Mouse (Mus musculus): ENCODE data around the gene Ncor2. TPM values are rescaled to one million over a fixed set of nuclear protein-coding genes. Genes with fewer than 3 reads are reported as not detected.

Gene Ncor2
- total RNA-seq, 2 experiments from 2014 or later: 123 to 153 TPM

- intact Hi-C loops (cut with DNase I): loop anchor here (1.0 to 10.0 kb wide), 4 partner anchors 82 to 200 kb away; no protein-coding TSS in a partner anchor
- DNase-seq: peak; percentile 81
- Histone ChIP-seq H3K4me3 (no peak overlapping the region), H3K27ac (peak overlapping the region; percentile 36; the same call in 1 of the 2 replicates)
- peak; percentile 79; the same call in 1 of the 2 replicates for TF ChIP-seq CTCF (IDR thresholded peaks at IDR 0.05)
Measured at GRCm38 (mm10) chr5:125107011-125107651, 71.9 kb downstream of the Ncor2 start.

DNA sequence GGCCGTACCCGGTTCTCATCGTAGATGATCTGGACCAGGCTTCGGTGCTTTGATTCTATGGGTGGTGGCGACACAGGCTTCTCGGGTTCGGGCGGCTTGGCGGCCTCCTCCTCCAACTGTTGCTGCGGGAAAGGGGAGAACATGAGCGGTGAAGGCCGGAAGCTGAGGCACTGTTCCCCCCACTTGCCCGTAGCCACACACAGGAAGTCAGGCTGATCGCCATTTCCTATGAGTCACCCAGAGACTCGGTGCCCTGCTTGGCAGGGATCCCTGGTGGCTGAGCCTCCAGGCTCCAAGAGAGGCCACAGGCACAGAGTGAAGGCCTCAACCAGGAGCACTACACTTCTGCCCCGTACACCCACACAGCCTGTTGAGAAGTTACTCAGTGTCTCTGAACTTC is 72.8 kb downstream of the Ncor2 start:
- Histone ChIP-seq H3K4me3 (no peak overlapping the region; the same call in 1 of the 2 replicates), H3K27ac (peak overlapping the region; percentile 28)
- TF ChIP-seq CTCF (IDR thresholded peaks at IDR 0.05): no peak
- intact Hi-C loops (cut with DNase I): loop anchor here (2.0 to 10.0 kb wide), 3 partner anchors 161 to 199 kb away; no protein-coding TSS in a partner anchor
- peak; percentile 79 for DNase-seq

DNA sequence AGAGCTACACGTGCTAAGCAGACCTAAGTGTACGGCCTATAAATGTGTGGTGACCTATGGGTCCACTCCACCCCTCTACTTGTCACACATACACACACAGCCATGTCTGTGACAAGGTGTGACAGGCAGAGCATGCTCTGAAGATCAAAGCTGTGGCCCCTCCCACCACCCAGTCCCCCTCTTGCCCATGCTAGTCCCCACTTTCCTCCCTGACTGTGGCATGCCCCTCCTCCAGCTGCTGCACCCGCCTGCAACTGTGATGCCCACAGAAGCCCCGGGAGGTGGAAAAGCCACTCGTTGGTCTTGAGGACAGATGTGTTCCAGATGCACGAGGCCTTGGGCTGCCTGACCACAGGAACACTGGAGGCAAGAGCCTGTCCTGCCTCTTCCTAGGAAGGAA is 74.2 kb downstream of the Ncor2 start:
- no peak overlapping the region for H3K27ac ChIP-seq
- DNase-seq: no peak
- intact Hi-C loops (cut with DNase I): loop anchor here (5.0 to 10.0 kb wide), 2 partner anchors 160 to 198 kb away; no protein-coding TSS in a partner anchor
- H3K4me3 ChIP-seq: no peak overlapping the region
- TF ChIP-seq CTCF (IDR thresholded peaks at IDR 0.05): no peak

DNA sequence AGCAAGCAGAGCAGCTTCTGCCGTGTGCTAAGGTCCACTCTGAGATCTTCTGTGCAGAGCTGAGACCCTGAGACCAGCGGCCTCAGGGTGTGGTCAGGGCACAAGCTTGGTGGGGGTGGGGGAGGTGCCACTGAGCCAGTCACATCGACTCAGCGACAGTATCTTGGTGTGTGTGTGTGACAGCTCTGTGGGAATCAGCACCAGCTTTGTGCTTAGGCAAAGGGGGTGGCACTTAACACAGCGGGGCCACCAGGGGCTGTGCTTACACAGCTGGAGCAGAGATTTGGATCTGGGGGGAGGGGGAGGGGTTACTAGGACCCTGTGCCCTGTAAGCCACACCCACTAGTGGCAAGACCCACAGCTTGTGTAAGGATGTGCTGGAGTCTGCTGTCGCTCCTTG is 75.6 kb downstream of the Ncor2 start:
- intact Hi-C loops (cut with DNase I): loop anchor here (10.0 kb wide), 1 partner anchor 159 kb away; no protein-coding TSS in a partner anchor
- no peak overlapping the region for H3K27ac ChIP-seq
- no peak for DNase-seq
- TF ChIP-seq CTCF (IDR thresholded peaks at IDR 0.05): no peak
- no peak overlapping the region for H3K4me3 ChIP-seq

DNA sequence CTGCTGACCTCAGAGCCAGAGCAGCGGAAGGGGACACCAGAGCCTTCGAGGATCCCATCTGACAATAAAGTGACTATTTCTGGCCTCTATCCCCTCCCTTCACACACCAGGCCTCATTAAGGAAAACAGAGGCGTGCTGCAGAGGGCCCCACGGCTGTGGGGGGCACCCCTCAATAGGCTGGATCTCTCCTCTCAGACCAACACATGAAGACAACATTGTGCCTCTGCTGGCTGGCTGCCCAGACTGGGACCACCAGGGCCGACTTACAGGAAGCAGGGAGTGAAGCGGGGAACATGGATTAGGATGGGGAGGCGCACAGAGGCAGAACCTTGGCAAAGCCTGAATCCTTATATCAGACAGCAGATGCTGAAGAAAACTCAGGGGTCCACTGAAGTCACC is 76.1 kb downstream of the Ncor2 start:
- Histone ChIP-seq H3K27ac (no peak overlapping the region; the same call in 1 of the 2 replicates), H3K4me3 (no peak overlapping the region)
- intact Hi-C loops (cut with DNase I): loop anchor here (10.0 kb wide), 1 partner anchor 158 kb away; no protein-coding TSS in a partner anchor
- no peak for DNase-seq
- no peak for TF ChIP-seq CTCF (IDR thresholded peaks at IDR 0.05)

- no peak for DNase-seq
- intact Hi-C loops (cut with DNase I): loop anchor here (10.0 kb wide), 1 partner anchor 158 kb away; no protein-coding TSS in a partner anchor
- Histone ChIP-seq H3K4me3 (no peak overlapping the region), H3K27ac (no peak overlapping the region; the same call in 1 of the 2 replicates)
- TF ChIP-seq CTCF (IDR thresholded peaks at IDR 0.05): no peak
Measured at GRCm38 (mm10) chr5:125102352-125102751, 76.7 kb downstream of the Ncor2 start.

DNA sequence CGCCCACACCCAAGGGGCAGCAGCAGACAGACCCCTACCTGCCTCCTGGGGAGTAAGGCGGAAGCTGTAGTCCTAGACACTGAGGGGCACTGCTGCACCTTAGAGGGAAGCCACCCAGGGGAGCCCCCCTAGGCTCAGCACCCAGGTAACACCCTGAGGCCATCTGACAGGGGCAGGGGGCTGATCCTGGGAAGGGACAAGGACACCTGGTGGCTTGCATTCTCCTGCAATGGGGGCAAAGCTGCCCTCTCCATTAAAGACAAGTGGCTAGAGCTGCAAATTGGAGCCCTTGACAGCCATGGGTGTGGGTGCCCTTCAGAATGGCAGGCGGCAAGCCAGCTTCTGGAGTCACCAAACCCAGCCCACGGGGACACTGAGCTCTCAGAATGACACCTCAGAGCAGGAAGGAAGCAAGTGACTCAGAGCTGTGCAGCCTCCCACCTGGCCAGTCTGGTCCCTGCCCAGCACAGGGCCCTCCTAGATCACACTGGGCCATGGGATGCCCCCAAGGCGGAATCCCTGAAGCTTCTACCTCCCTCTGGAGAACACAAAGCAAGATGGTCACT is 79.2 kb downstream of the Ncor2 start:
- TF ChIP-seq CTCF (IDR thresholded peaks at IDR 0.05): no peak
- no peak for DNase-seq
- intact Hi-C loops (cut with DNase I): loop anchor here (10.0 kb wide), 1 partner anchor 155 kb away; no protein-coding TSS in a partner anchor
- Histone ChIP-seq H3K27ac (no peak overlapping the region), H3K4me3 (no peak overlapping the region)

- DNase-seq: no peak
- Histone ChIP-seq H3K4me3 (no peak overlapping the region), H3K27ac (no peak overlapping the region)
- intact Hi-C loops (cut with DNase I): no loop called here
- no peak for TF ChIP-seq CTCF (IDR thresholded peaks at IDR 0.05)
Measured at GRCm38 (mm10) chr5:125098692-125099091, 80.3 kb downstream of the Ncor2 start.

GRCm38 (mm10) chr5:125096368-125096767 is 82.7 kb downstream of the Ncor2 start:
- no peak overlapping the region for H3K27ac ChIP-seq
- no peak overlapping the region for H3K4me3 ChIP-seq
- DNase-seq: no peak
- intact Hi-C loops (cut with DNase I): no loop called here
- no peak for TF ChIP-seq CTCF (IDR thresholded peaks at IDR 0.05)

DNA sequence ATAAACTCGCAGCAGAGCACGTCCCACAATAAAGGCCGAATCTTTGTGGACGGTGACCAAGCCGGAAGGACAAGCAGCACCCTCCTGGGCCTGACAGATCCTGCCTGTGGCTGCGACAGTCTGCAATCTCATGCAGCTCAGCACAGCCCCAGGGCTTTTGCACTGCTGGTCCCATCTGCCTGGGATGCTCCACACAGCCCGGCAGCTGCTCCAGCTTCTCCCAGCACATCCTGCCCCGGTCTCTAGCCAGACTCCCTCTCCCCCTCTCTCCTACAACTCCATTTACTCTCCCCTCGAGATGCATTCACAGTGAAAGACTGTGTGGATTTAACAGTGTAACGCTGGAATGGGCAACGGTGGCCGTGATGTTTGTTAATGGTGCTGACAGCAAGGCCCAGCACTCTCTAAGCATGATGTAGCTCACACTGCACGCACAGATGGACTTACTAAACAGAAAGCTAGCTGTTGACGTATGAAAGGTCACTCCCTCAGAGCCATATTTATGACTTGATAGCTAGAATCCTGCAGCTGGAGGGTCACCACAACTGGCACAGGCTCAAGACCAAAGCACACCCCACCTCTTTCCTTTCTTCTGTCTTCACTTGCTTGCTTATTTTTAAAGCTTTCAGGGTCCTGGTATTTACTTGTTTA is 83.4 kb downstream of the Ncor2 start:
- intact Hi-C loops (cut with DNase I): no loop called here
- Histone ChIP-seq H3K27ac (no peak overlapping the region), H3K4me3 (no peak overlapping the region)
- DNase-seq: no peak
- no peak for TF ChIP-seq CTCF (IDR thresholded peaks at IDR 0.05)

GRCm38 (mm10) chr5:125093795-125094194 is 85.2 kb downstream of the Ncor2 start:
- no peak for DNase-seq
- Histone ChIP-seq H3K27ac (no peak overlapping the region), H3K4me3 (no peak overlapping the region)
- no peak for TF ChIP-seq CTCF (IDR thresholded peaks at IDR 0.05)
- intact Hi-C loops (cut with DNase I): no loop called here

GRCm38 (mm10) chr5:125088076-125088475 is 90.9 kb downstream of the Ncor2 start:
- Histone ChIP-seq H3K27ac (peak overlapping the region; percentile 20), H3K4me3 (no peak overlapping the region)
- DNase-seq: peak; percentile 55
- no peak for TF ChIP-seq CTCF (IDR thresholded peaks at IDR 0.05)
- intact Hi-C loops (cut with DNase I): no loop called here

DNA sequence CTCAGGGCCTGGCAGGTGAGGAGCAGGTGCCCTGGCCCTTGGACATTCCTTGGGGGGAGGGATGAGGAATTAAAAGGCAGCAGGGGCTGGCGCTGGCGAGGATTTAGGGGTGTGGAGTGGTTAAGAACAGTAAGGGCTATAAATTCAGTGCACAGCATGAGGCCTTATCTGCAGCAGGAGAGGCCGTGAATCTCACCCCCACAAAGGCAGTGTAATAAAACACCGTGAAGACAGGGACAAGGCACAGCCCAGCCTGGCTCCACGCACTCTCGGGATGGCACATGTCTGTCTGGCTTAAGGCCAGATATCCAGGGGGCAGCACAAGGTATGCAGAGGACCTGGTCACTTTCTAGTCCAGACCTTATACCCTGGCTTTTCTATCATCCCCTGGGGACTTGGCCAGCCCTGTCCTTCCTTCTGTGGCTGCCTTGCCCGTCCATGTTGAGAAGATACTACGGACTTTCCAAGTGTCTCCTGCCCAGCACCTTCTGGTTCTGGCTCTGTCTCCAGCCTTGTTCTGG is 93.9 kb downstream of the Ncor2 start:
- Histone ChIP-seq H3K27ac (no peak overlapping the region), H3K4me3 (no peak overlapping the region)
- no peak for TF ChIP-seq CTCF (IDR thresholded peaks at IDR 0.05)
- DNase-seq: no peak
- intact Hi-C loops (cut with DNase I): no loop called here

Measured in gastrocnemius, adult 2 months (tissue).